Mouse (Mus musculus) gastrocnemius, postnatal 14 days (tissue): ENCODE results near the gene Adck1. TPM values are rescaled to one million over a fixed set of nuclear protein-coding genes. Genes with fewer than 3 reads are reported as not detected.
"Not testable (repeated sequence)": the region's sequence is repeated elsewhere in the genome, so short reads cannot be mapped to it uniquely, and the experiment has no call there.

Experiments used
- DNase-seq: peaks from one replicate; pipeline ENCODE4 v3.0.0; 2021; ENCODE audit warnings: mixed read lengths
- intact Hi-C: fragments of 180-260 bp; cut with DNase I; formaldehyde crosslinking; loops from one replicate; pipeline ENCODE4 v1.15.1; 2025; ENCODE audit warnings: low total_unique reads
- total RNA-seq, 2 experiments: library from RNA; stranded (reverse); gene quantifications; 2 replicates each; pipeline ENCODE4 v1.2.3; 2021

Gene Adck1
- total RNA-seq, 2 experiments from 2014 or later: 10.2 to 11.9 TPM

DNA sequence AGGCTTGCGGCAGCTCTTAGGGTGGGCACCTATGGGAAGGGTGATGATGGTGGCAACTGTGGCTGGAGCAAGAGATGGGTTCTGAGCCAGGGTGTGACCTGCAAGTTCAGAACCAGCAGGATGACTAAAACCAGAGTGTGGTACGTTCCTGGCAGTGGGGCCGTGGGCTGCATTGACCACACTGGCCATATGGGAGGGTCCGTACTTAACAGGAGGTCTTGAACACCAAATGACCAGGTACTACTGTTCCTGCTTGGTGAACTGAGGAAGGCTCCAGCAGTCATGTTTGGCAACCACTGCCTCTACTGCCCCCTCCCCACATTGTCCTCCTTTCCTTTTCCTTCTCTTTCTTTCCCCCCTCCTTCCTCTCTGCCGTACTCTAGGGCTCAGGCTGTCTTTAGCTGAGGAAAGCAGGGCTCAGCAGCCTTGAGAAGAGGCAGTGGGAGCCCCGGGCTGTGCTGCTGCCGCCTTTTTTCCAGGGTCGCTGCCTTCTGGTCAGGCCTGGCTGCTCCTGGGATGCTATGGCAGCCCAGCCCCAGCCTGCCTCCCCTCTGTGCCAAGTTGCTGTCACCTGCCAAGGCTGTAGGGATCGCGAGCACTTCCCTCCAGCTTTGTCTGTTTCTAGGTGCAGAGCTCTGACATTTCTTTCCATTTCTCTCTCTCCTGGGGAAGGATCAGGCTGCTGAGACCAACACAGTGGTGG is 103.4 kb downstream of the Adck1 start:
- no peak for DNase-seq
- intact Hi-C loops: no loop called here

DNA sequence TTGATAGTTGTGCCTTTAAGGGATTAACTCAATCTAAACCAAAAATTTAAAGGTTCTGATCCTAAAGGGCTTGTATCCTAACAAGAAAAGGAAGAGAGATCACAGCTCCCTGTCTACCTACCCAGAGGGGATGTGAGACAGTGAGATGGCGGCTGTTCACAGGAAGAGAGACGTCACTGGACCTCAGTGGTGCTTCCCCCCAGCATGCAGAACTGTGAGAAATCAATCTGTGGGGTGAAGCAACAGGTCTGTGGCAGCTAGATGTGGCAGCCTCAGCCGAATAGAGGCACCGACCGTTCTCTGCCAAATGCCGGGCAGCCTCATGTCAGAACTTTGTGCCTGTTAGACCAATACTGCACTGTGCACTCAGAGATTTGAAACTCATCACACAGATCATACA is 106.4 kb downstream of the Adck1 start:
- intact Hi-C loops: no loop called here

GRCm38 (mm10) chr12:88467257-88467656 is 106.9 kb downstream of the Adck1 start:
- intact Hi-C loops: no loop called here
- DNase-seq: no peak

More for the DNA sequence above, 106.4 kb downstream of the Adck1 start:
- no peak for DNase-seq

GRCm38 (mm10) chr12:88467935-88468465 is 107.6 kb downstream of the Adck1 start:
- intact Hi-C loops: no loop called here

DNA sequence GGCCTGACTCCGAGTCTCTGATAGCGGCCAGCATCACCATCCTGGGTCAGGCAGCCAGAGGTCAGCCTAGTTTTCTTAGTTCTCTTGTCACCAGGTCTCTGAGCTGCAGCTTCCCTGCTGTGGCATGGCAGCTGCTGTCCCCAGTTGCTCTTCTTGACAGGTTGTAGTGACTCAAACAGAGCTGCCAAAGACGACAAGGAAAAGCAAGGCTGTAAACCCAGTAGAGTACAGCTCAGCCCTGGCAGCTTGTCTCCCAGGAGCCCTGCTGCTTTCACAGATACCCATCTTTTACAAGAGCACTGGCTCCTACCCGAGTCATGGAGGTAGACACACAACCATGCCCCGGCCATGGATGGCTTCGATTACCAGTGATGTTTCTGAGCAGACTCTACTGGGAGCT is 108.3 kb downstream of the Adck1 start:
- intact Hi-C loops: no loop called here
- DNase-seq: no peak

More at GRCm38 (mm10) chr12:88467935-88468465, 107.6 kb downstream of the Adck1 start:
- no peak for DNase-seq

DNA sequence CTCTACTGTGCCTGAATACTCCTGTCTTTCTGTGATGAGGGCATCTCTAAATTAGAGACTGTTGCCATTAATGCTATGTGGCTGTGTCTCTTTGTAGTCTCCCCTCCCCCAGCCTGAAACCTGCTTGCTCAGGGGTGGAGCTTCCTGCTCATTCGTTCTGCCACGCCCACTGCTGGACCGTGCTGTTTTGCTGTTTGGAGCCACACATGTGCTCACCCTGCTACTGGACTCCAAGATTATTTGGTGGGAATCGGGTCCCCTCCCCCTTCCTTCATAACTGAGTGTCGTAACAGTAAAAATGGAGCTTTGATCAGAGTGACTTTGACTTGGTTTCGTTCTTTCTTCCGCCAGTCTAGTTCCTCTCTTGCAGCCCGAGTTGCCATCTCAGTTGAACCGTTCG is 111.5 kb downstream of the Adck1 start:
- DNase-seq, intact Hi-C loops: not testable (repeated sequence)

DNA sequence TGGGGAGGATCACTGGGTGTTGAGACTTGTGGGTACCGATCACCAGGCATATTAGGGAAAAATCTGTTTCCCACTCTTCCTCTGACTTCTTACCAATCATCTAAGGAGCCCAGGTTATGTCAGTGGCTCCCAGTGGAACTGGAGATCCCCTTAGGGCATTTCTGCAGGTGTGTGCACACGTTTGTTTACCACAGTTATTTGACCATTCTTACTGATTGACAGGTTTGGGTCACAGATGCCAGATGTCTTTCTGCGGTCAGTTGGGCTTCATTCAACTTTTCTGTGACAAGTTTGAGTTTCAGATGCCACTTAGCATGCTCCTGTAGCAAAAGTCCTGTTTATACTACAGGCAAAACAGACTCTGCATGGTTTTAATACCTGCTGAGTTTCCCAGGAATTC is 112.5 kb downstream of the Adck1 start:
- no peak for DNase-seq
- intact Hi-C loops: no loop called here

DNA sequence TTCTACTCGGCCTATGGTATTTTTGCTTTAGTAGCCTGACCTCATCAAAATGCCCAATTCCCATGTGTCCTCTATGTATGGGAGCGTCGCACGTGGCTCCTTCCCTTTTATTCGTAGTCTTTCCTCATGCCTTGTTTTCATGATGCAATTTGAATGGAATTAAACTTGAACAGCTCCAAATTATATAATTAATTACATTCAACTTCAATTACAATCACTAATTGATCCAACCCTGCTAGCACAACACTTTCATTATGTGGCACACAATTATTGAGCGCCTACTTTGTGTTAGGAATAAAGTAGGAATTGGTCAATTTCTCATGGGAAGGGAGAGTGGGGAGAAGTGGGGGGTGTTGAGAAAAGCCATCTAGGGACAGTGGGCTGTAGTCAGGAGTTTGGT is 113.4 kb downstream of the Adck1 start:
- DNase-seq: no peak
- intact Hi-C loops: no loop called here

DNA sequence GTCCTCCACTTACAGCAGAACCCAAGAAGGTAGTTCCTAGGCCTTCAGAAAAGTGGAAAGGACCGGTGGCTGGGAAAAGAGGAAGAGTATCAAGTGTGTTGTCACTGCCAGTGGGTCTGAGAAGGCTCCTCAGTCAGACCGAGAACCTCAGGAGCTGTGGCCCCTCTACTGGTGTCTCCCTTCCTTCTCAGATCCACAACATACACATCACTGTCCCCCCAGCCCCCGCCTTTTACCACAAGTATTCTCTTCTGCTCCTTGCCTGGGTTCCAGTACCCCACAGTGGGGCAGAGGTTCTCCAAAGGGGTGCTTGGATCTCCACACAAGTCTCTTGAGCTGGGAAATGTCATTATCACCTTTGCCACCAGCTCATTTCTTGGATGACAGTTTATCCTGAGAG is 115.5 kb downstream of the Adck1 start:
- intact Hi-C loops: no loop called here

DNA sequence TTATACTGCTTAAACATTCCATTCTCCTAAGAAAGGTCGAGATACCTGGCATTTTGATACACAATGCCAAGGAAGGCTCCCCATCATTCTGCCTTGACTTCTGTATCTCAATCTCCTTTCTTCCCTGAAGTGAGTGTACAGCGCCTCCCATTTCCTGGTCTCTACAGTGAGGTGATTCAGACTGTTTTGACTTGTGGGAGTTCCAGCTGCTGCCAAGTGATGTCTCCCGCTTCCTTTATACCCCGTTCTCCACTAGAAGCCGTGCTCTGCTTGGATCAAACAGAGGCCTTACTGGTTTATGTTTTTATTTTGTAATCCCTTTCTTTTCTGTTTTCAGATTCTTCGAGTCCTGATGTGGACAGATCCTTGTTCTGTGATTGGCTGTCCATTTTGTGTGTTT is 116.3 kb downstream of the Adck1 start:
- intact Hi-C loops: no loop called here
- DNase-seq: no peak

More for the DNA sequence above, 115.5 kb downstream of the Adck1 start:
- DNase-seq: no peak

DNA sequence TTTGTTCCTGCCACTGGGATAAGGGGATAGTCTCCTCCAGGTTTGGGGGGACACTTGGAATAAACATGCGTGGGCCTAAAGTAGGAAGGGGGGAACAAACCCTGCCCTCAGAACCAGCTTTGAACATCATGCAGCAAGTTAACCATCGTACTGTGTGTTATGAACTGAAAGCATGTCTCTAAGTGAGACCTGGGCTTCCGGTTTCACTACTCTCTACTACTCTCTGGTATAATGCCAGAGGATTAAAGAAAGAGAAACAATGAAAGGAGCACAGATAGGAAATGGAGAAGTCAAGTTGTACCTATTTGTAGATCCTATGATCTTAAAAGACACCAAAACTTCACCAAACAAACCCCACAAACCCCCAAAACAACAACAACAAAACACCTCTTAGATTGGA is 121.3 kb downstream of the Adck1 start:
- intact Hi-C loops: no loop called here

GRCm38 (mm10) chr12:88490881-88491280 is 130.5 kb downstream of the Adck1 start:
- intact Hi-C loops: no loop called here
- DNase-seq: no peak

More for the DNA sequence above, 121.3 kb downstream of the Adck1 start:
- no peak for DNase-seq

Other genes starting within 250 kb of the Adck1 start
- gene Gm10436, start 178.4 kb upstream of the Adck1 start, total RNA-seq: not detected
- gene Gm8332, start 110.5 kb upstream of the Adck1 start, total RNA-seq: not detected
- not detected for gene Gm5662, start 86.1 kb upstream of the Adck1 start, total RNA-seq
- not detected for gene Gm5039, start 36.5 kb upstream of the Adck1 start, total RNA-seq